Mouse (Mus musculus) CH12.LX (cell line): Measurements from ENCODE around the gene Anks1b.

ENCODE experiments used
- BHLHE40 ChIP-seq: IDR thresholded peaks from 2 replicates; pipeline ENCODE4 v1.6.1; 2011; ENCODE audit warnings: mild to moderate bottlenecking, low read depth, low read length, improper control_type of control experiment
- CTCF ChIP-seq, 2 experiments: IDR thresholded peaks in 1 of 2; conservative IDR thresholded peaks in 1 of 2; 2 replicates each; pipeline ENCODE4 v1.5.1; 2011 to 2012; ENCODE audit warnings: low read depth in 2 of 2, low read length in 2 of 2, improper control_type of control experiment in 1 of 2, inconsistent platforms in 1 of 2, mild to moderate bottlenecking in 1 of 2, moderate library complexity in 1 of 2
- E2F4 ChIP-seq: IDR thresholded peaks from 2 replicates; pipeline ENCODE4 v1.6.1; 2011; ENCODE audit warnings: low read depth, low read length, improper control_type of control experiment; ENCODE audit not compliant: insufficient replicate concordance
- ETS1 ChIP-seq: conservative IDR thresholded peaks from 2 replicates; pipeline ENCODE4 v1.6.1; 2012; ENCODE audit warnings: low read depth, mild to moderate bottlenecking, inconsistent platforms, low read length, improper control_type of control experiment, moderate library complexity
- MYC ChIP-seq: IDR thresholded peaks from 2 replicates; pipeline ENCODE4 v1.6.1; 2011; ENCODE audit warnings: low read depth, mild to moderate bottlenecking, improper control_type of control experiment, low read length
- POLR2A ChIP-seq: IDR thresholded peaks from 2 replicates; pipeline ENCODE4 v1.6.1; 2011; ENCODE audit warnings: low read depth, mild to moderate bottlenecking, improper control_type of control experiment, low read length
- SIN3A ChIP-seq: IDR thresholded peaks from 2 replicates; pipeline ENCODE4 v1.6.1; 2012; ENCODE audit warnings: low read length, improper control_type of control experiment, inconsistent platforms
- SMC3 ChIP-seq: IDR thresholded peaks from 2 replicates; pipeline ENCODE4 v1.6.1; 2011; ENCODE audit warnings: low read depth, low read length, improper control_type of control experiment
- USF1 ChIP-seq: IDR thresholded peaks from 2 replicates; pipeline ENCODE4 v1.6.1; 2014; ENCODE audit warnings: low read depth, mild to moderate bottlenecking, inconsistent platforms, low read length, improper control_type of control experiment

DNA sequence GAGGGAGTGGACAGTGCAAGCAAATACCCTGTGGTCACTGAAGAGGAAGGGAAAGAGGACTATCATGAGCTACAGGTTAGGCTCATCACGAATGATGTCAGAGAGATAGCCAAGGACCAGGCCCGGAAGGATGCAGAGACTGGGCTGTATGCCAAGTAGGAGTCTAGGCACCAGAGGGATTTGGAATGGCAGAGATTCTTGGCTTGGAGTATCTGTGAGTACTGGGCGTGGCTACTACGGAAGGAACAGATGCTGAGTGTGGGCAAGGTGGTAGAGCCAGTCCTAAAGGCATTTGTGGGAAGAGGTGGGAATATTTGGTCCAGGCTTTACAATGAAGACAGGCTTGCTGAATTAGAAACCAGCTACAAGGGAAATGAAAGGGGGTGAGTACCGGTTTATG lies 823.4 kb downstream of the Anks1b start:
- no peak for TF ChIP-seq ETS1
- no peak for TF ChIP-seq CTCF (conservative IDR thresholded peaks at IDR 0.05 in 1 of 2, IDR thresholded peaks at IDR 0.05 in 1 of 2; ENCODE audit: low read depth in 2 of 2, low read length in 2 of 2)
- TF ChIP-seq E2F4: no peak
- TF ChIP-seq POLR2A: no peak
- no peak for TF ChIP-seq SMC3
- no peak for TF ChIP-seq SIN3A
- no peak for TF ChIP-seq BHLHE40
- no peak for TF ChIP-seq USF1
- no peak for TF ChIP-seq MYC
